Mouse (Mus musculus) kidney, embryonic 16.5 days (tissue): ENCODE data around the gene Casz1. TPM values are rescaled to one million over a fixed set of nuclear protein-coding genes. Genes with fewer than 3 reads are reported as not detected.

ENCODE experiments used
- ATAC-seq: fragments of 200-750 bp; cut with Nextera tagmentation; 2 replicates; pipeline ENCODE4 v1.8.0; 2017; ENCODE audit warnings: moderate TSS enrichment; ENCODE audit not compliant: low FRiP score, low TSS enrichment
- H3K27ac ChIP-seq: fragments of 300-500 bp; sonication (generic); 2 replicates; pipeline ENCODE4 v1.5.1; 2014; ENCODE audit warnings: low read length
- H3K27me3 ChIP-seq: fragments of 300-500 bp; sonication (generic); 2 replicates; pipeline ENCODE4 v1.6.1; 2014; ENCODE audit warnings: low read length, control low read depth, mixed read lengths; ENCODE audit not compliant: insufficient read depth
- H3K36me3 ChIP-seq: fragments of 300-500 bp; sonication (generic); 2 replicates; pipeline ENCODE4 v1.6.1; 2014; ENCODE audit warnings: low read length, control low read depth, mixed read lengths; ENCODE audit not compliant: insufficient read depth
- H3K4me1 ChIP-seq: fragments of 300-500 bp; sonication (generic); 2 replicates; pipeline ENCODE4 v1.6.1; 2014; ENCODE audit warnings: low read length, control low read depth, mixed read lengths; ENCODE audit not compliant: insufficient read depth
- H3K4me2 ChIP-seq: fragments of 300-500 bp; sonication (generic); replicated peaks from 2 replicates; pipeline ENCODE4 v1.6.1; 2014; ENCODE audit warnings: low read depth, low read length
- H3K4me3 ChIP-seq: fragments of 300-500 bp; sonication (generic); 2 replicates; pipeline ENCODE4 v1.5.1; 2014; ENCODE audit warnings: mild to moderate bottlenecking, low read length
- H3K9ac ChIP-seq: fragments of 300-500 bp; sonication (generic); replicated peaks from 2 replicates; pipeline ENCODE4 v1.6.1; 2014; ENCODE audit warnings: low read length
- H3K9me3 ChIP-seq: fragments of 300-500 bp; sonication (generic); 2 replicates; pipeline ENCODE4 v1.6.1; 2016; ENCODE audit warnings: low read length, control low read depth
- WGBS: fragments of 180-500 bp; shearing (Covaris S2); extraction: QIAGEN DNeasy Blood & Tissue Kit; methylation state at CpG from one replicate; pipeline ENCODE4 v1.1.7; 2014; 5-methylcytosine and 5-hydroxymethylcytosine counted together
- polyA plus RNA-seq: library from polyadenylated mRNA; unstranded; fragments of >200 nt; fragmentation: Nextera tagmentation; extraction: Ambion mirVana; gene quantifications from 2 replicates; pipeline ENCODE4 v1.2.1, GENCODE M21; 2015

The Casz1 gene
- polyA plus RNA-seq, 1 experiment from 2014 or later: 5.4 TPM

GRCm38 (mm10) chr4:148774036-148774435 is 30.2 kb upstream of the Casz1 start:
- Histone ChIP-seq H3K9ac (no peak overlapping the region), H3K4me3 (no peak overlapping the region), H3K27me3 (peaks cover 33% of the 10 kb centered on the region), H3K4me2 (no peak overlapping the region), H3K9me3 (no peaks in the 10 kb centered on the region), H3K4me1 (peaks cover 26% of the 10 kb centered on the region), H3K27ac (no peak overlapping the region), H3K36me3 (no peaks in the 10 kb centered on the region)
- 67% methylated on average over 6 of the region's 6 CpGs for WGBS
- ATAC-seq: no peak

DNA sequence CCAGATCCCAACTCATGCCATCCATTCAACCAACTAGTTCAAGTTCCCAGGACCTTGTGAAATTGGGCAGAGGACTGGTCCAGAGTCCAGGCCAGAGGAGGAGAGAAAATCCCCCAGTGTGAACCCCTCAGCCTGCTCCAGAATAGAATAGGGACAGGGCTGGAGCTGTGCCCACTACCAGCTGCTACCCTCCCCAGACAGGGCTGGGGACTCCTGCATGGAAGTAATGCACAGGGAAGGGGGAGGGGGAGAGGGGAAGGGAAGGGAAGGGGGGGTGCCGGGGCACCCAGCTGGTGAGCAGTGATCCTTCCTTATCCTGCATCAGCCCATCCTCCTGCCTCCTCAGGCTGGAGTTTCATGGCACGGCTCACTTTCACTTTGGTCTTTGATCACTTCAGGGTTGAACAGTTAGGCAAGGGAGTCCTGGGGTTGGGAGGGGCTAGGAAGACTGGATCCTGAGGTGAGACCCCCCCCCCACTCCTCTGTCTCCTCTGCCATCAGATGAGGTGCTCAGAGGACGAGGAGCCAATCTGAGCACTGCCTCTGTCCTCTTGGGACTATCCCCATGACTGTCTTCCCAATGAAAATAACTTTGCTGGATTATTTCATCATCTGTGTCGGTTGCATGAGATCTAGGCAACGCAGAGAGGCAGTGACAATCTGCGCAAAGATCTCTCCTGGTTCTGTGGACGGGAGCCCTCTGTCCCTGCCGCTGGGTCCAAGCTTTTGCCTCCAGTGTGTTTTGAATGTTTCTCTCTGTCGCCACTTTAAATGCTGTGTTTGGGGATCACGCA is 28.6 kb upstream of the Casz1 start:
- ATAC-seq: peak; percentile 70
- Histone ChIP-seq H3K4me1 (peaks cover 33% of the 10 kb centered on the region), H3K9me3 (no peaks in the 10 kb centered on the region)

GRCm38 (mm10) chr4:148780097-148780621 is 24.1 kb upstream of the Casz1 start:
- H3K27me3 ChIP-seq: peaks cover 11% of the 10 kb centered on the region; the same call in 1 of the 2 replicates
- peak; percentile 60 for ATAC-seq
- peaks cover 20% of the 10 kb centered on the region for H3K4me1 ChIP-seq
- no peak overlapping the region for H3K9ac ChIP-seq
- WGBS: 19% methylated on average over 8 of the region's 8 CpGs
- H3K4me2 ChIP-seq: no peak overlapping the region
- H3K9me3 ChIP-seq: no peaks in the 10 kb centered on the region
- H3K27ac ChIP-seq: no peak overlapping the region
- H3K4me3 ChIP-seq: no peak overlapping the region
- H3K36me3 ChIP-seq: no peaks in the 10 kb centered on the region

More for the DNA sequence above, 28.6 kb upstream of the Casz1 start:
- WGBS: 41% methylated on average over 10 of the region's 10 CpGs
- H3K9ac ChIP-seq: no peak overlapping the region
- peaks cover 33% of the 10 kb centered on the region for H3K27me3 ChIP-seq
- H3K4me3 ChIP-seq: no peak overlapping the region
- H3K27ac ChIP-seq: no peak overlapping the region
- H3K4me2 ChIP-seq: no peak overlapping the region
- no peaks in the 10 kb centered on the region for H3K36me3 ChIP-seq

GRCm38 (mm10) chr4:148781516-148781915 is 22.7 kb upstream of the Casz1 start:
- Histone ChIP-seq H3K4me2 (no peak overlapping the region), H3K9ac (no peak overlapping the region), H3K4me1 (peaks cover 11% of the 10 kb centered on the region), H3K27ac (no peak overlapping the region), H3K9me3 (no peaks in the 10 kb centered on the region), H3K27me3 (peaks cover 11% of the 10 kb centered on the region; the same call in 1 of the 2 replicates), H3K4me3 (no peak overlapping the region), H3K36me3 (no peaks in the 10 kb centered on the region)
- no peak for ATAC-seq
- WGBS: 74% methylated on average over 7 of the region's 7 CpGs

- ATAC-seq: no peak
Observed at GRCm38 (mm10) chr4:148782880-148783279, 21.3 kb upstream of the Casz1 start.

DNA sequence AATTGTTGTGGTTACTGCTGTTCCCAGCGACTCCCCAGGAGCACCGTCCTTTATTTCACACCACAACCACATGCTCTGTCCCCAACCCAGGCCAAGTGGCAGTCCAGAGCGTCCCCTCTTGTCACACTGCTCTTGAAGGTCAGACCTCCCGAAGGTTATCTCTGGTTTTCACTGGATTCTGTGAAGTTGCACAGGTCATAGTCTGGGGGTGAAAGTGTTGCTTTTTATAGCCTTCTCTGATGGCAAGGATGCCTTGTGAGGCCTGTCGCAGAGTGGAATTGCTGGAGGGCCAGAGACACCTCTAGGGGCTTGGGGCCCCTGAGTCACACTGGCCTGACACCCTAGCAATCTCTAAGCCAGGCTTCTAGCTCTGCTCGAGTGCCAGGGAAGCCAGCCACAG is 20.5 kb upstream of the Casz1 start:
- Histone ChIP-seq H3K27me3 (peaks cover 20% of the 10 kb centered on the region), H3K4me3 (no peak overlapping the region), H3K36me3 (no peaks in the 10 kb centered on the region), H3K27ac (no peak overlapping the region), H3K9me3 (no peaks in the 10 kb centered on the region), H3K4me1 (peaks cover 15% of the 10 kb centered on the region), H3K9ac (no peak overlapping the region), H3K4me2 (no peak overlapping the region)
- WGBS: 53% methylated on average over 6 of the region's 6 CpGs
- no peak for ATAC-seq

More at GRCm38 (mm10) chr4:148782880-148783279, 21.3 kb upstream of the Casz1 start:
- Histone ChIP-seq H3K27me3 (peaks cover 20% of the 10 kb centered on the region), H3K9me3 (no peaks in the 10 kb centered on the region), H3K4me1 (peaks cover 17% of the 10 kb centered on the region), H3K27ac (no peak overlapping the region), H3K36me3 (no peaks in the 10 kb centered on the region), H3K4me2 (no peak overlapping the region), H3K9ac (no peak overlapping the region), H3K4me3 (no peak overlapping the region)
- WGBS: 76% methylated on average over 6 of the region's 6 CpGs

GRCm38 (mm10) chr4:148785053-148785567 is 19.1 kb upstream of the Casz1 start:
- Histone ChIP-seq H3K9ac (no peak overlapping the region), H3K36me3 (no peaks in the 10 kb centered on the region), H3K4me1 (0 out of 2 replicates have a peak, but pooled peaks cover 9% of the 10 kb centered on the region), H3K9me3 (no peaks in the 10 kb centered on the region), H3K4me3 (no peak overlapping the region), H3K4me2 (no peak overlapping the region), H3K27me3 (peaks cover 18% of the 10 kb centered on the region), H3K27ac (no peak overlapping the region)
- no peak for ATAC-seq
- 82% methylated on average over 6 of the region's 6 CpGs for WGBS

DNA sequence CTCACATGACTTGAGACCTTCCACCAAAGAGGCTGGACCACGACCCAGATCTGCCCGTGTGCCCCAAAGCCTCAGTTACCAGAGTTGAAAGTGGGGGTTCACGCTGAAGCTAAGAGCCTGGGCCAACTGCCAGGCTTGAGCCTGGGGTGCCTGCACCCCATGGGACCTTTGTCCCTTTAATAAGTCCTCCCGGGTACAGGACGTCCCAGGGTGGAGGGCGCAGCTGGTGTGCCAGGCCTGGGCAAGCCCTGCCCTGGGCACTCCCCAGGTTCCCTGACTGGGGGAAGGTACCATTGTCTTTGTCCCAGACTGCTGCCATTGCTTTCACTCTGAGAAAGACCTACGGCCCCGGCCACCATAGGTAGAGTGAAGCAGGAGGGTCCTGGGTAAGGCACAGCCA is 18.2 kb upstream of the Casz1 start:
- no peak overlapping the region for H3K9ac ChIP-seq
- ATAC-seq: no peak
- H3K9me3 ChIP-seq: no peaks in the 10 kb centered on the region
- peaks cover 18% of the 10 kb centered on the region for H3K27me3 ChIP-seq
- H3K4me2 ChIP-seq: no peak overlapping the region
- H3K36me3 ChIP-seq: no peaks in the 10 kb centered on the region
- no peak overlapping the region for H3K4me3 ChIP-seq
- H3K4me1 ChIP-seq: 0 out of 2 replicates have a peak, but pooled peaks cover 6% of the 10 kb centered on the region
- no peak overlapping the region for H3K27ac ChIP-seq
- WGBS: 80% methylated on average over 8 of the region's 8 CpGs

DNA sequence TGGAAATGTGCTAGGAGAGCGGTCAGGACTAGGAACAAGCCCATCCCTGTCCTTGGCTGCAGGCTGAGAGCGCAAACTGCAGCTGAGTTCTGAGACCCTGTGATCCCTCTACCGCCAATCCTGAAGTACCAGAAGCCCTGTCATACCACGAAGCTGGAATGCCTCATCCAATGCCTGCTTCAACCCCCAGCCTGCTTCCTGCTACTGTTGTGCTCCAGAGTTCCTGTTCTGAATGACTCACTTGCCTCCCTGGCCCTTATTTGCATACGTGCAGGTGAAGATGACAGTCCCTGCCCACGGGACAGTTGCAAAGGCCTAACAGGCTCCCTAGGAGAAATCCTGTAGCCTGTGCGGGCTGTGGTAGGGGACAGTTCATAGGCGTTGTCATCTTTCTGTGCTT is 13.3 kb upstream of the Casz1 start:
- Histone ChIP-seq H3K9ac (no peak overlapping the region), H3K36me3 (no peaks in the 10 kb centered on the region), H3K4me2 (no peak overlapping the region), H3K27me3 (peaks cover 18% of the 10 kb centered on the region), H3K4me1 (peaks cover 15% of the 10 kb centered on the region; the same call in 1 of the 2 replicates), H3K9me3 (no peaks in the 10 kb centered on the region), H3K4me3 (no peak overlapping the region), H3K27ac (no peak overlapping the region)
- WGBS: 77% methylated on average over 8 of the region's 8 CpGs
- ATAC-seq: peak; percentile 24; the same call in 1 of the 2 replicates

DNA sequence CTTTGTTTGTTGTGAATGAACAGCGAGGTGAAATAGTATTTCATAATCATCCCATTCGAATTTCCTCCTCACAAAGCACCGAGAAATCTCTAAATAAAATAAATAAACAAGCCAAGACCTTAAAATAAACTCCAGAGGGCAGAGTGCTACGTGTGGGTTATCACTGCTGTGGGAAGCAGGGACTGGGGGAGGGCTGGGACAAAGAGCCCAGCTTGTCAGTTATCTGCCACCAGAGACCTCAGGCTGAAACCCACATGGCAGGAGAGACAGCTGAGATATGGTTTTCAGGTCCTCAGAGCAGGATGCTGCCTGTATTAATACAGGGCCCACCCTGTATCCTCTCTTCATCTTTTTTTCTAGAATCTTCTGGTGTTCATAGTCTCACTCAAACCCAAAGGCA is 9.2 kb upstream of the Casz1 start:
- no peak overlapping the region for H3K27ac ChIP-seq
- no peaks in the 10 kb centered on the region for H3K9me3 ChIP-seq
- 0 out of 2 replicates have a peak, but pooled peaks cover 3% of the 10 kb centered on the region for H3K27me3 ChIP-seq
- peaks cover 9% of the 10 kb centered on the region; the same call in 1 of the 2 replicates for H3K4me1 ChIP-seq
- H3K9ac ChIP-seq: no peak overlapping the region
- H3K36me3 ChIP-seq: no peaks in the 10 kb centered on the region
- H3K4me2 ChIP-seq: no peak overlapping the region
- no peak overlapping the region for H3K4me3 ChIP-seq
- ATAC-seq: no peak
- 44% methylated on average over 4 of the region's 4 CpGs for WGBS
